Mouse (Mus musculus): Measurements from ENCODE around the gene Ctsh. TPM values are rescaled to one million over a fixed set of nuclear protein-coding genes. Genes with fewer than 3 reads are reported as not detected.
"Not testable (repeated sequence)": the region's sequence is repeated elsewhere in the genome, so short reads cannot be mapped to it uniquely, and the experiment has no call there.

Ctsh gene
- polyA plus RNA-seq, 1 experiment from 2014 or later = 305 TPM

GRCm38 (mm10) chr9:90067341-90067740 is 13.4 kb downstream of the Ctsh start:
- DNase-seq (ENCODE audit: low spot score) (no peak), ATAC-seq (replicated peaks; ENCODE audit: low FRiP score, low read depth) (no peak)
- 68% methylated on average over 2 of the region's 2 CpGs for WGBS
- no peaks in the 10 kb centered on the region for H3K4me1 ChIP-seq (replicated peaks; ENCODE audit: insufficient read depth, low read length)
- H3K27me3 ChIP-seq (ENCODE audit: insufficient read depth, low read length) = no peaks in the 10 kb centered on the region
- H3K4me2 ChIP-seq (ENCODE audit: low read length) = no peak overlapping the region
- H3K9ac ChIP-seq (ENCODE audit: low read depth, low read length) = no peak overlapping the region
- H3K4me3 ChIP-seq (replicated peaks; ENCODE audit: low read depth, low read length) = no peak overlapping the region
- no peaks in the 10 kb centered on the region for H3K36me3 ChIP-seq (ENCODE audit: insufficient read depth, low read length)
- no peaks in the 10 kb centered on the region for H3K9me3 ChIP-seq (replicated peaks; ENCODE audit: low read length)
- H3K27ac ChIP-seq = no peak overlapping the region
- TF ChIP-seq CTCF (IDR thresholded peaks at IDR 0.05; ENCODE audit: low read depth) = no peak

- Histone ChIP-seq H3K27me3 (ENCODE audit: insufficient read depth, low read length) (no peaks in the 10 kb centered on the region), H3K4me3 (replicated peaks; ENCODE audit: low read depth, low read length) (no peak overlapping the region), H3K4me2 (ENCODE audit: low read length) (no peak overlapping the region), H3K36me3 (ENCODE audit: insufficient read depth, low read length) (no peaks in the 10 kb centered on the region), H3K9me3 (replicated peaks; ENCODE audit: low read length) (no peaks in the 10 kb centered on the region), H3K4me1 (replicated peaks; ENCODE audit: insufficient read depth, low read length) (no peaks in the 10 kb centered on the region), H3K27ac (no peak overlapping the region), H3K9ac (ENCODE audit: low read depth, low read length) (no peak overlapping the region)
- no peak for TF ChIP-seq CTCF (IDR thresholded peaks at IDR 0.05; ENCODE audit: low read depth)
- ATAC-seq (replicated peaks; ENCODE audit: low FRiP score, low read depth) (no peak), DNase-seq (ENCODE audit: low spot score) (no peak)
- WGBS = 82% methylated on average over 6 of the region's 6 CpGs
Measured at GRCm38 (mm10) chr9:90068786-90069185, 14.8 kb downstream of the Ctsh start.

GRCm38 (mm10) chr9:90069485-90069884 is 15.5 kb downstream of the Ctsh start:
- H3K9ac ChIP-seq (ENCODE audit: low read depth, low read length) = no peak overlapping the region
- DNase-seq (ENCODE audit: low spot score) = peak; percentile 24
- no peaks in the 10 kb centered on the region for H3K4me1 ChIP-seq (replicated peaks; ENCODE audit: insufficient read depth, low read length)
- no peaks in the 10 kb centered on the region for H3K36me3 ChIP-seq (ENCODE audit: insufficient read depth, low read length)
- H3K27me3 ChIP-seq (ENCODE audit: insufficient read depth, low read length) = no peaks in the 10 kb centered on the region
- H3K27ac ChIP-seq = peak overlapping the region; percentile 60; the same call in 1 of the 2 replicates
- TF ChIP-seq CTCF (IDR thresholded peaks at IDR 0.05; ENCODE audit: low read depth) = no peak
- WGBS = 52% methylated on average over 7 of the region's 7 CpGs
- ATAC-seq (replicated peaks; ENCODE audit: low FRiP score, low read depth) = peak; percentile 80
- no peak overlapping the region for H3K4me3 ChIP-seq (replicated peaks; ENCODE audit: low read depth, low read length)
- no peak overlapping the region for H3K4me2 ChIP-seq (ENCODE audit: low read length)
- H3K9me3 ChIP-seq (replicated peaks; ENCODE audit: low read length) = no peaks in the 10 kb centered on the region

GRCm38 (mm10) chr9:90070174-90070573 is 16.2 kb downstream of the Ctsh start:
- H3K36me3 ChIP-seq (ENCODE audit: insufficient read depth, low read length) = no peaks in the 10 kb centered on the region
- DNase-seq (ENCODE audit: low spot score) (no peak), ATAC-seq (replicated peaks; ENCODE audit: low FRiP score, low read depth) (no peak)
- no peak overlapping the region for H3K9ac ChIP-seq (ENCODE audit: low read depth, low read length)
- no peaks in the 10 kb centered on the region for H3K4me1 ChIP-seq (replicated peaks; ENCODE audit: insufficient read depth, low read length)
- no peaks in the 10 kb centered on the region for H3K27me3 ChIP-seq (ENCODE audit: insufficient read depth, low read length)
- no peak overlapping the region for H3K4me3 ChIP-seq (replicated peaks; ENCODE audit: low read depth, low read length)
- H3K4me2 ChIP-seq (ENCODE audit: low read length) = no peak overlapping the region
- H3K9me3 ChIP-seq (replicated peaks; ENCODE audit: low read length) = no peaks in the 10 kb centered on the region
- H3K27ac ChIP-seq = peak overlapping the region; percentile 60; the same call in 1 of the 2 replicates
- 66% methylated on average over 7 of the region's 7 CpGs for WGBS
- TF ChIP-seq CTCF (IDR thresholded peaks at IDR 0.05; ENCODE audit: low read depth) = no peak

- Histone ChIP-seq H3K27me3 (ENCODE audit: insufficient read depth, low read length) (no peaks in the 10 kb centered on the region), H3K36me3 (ENCODE audit: insufficient read depth, low read length) (no peaks in the 10 kb centered on the region), H3K27ac (no peak overlapping the region), H3K9ac (ENCODE audit: low read depth, low read length) (no peak overlapping the region), H3K4me3 (replicated peaks; ENCODE audit: low read depth, low read length) (no peak overlapping the region), H3K4me2 (ENCODE audit: low read length) (no peak overlapping the region), H3K9me3 (replicated peaks; ENCODE audit: low read length) (no peaks in the 10 kb centered on the region), H3K4me1 (replicated peaks; ENCODE audit: insufficient read depth, low read length) (no peaks in the 10 kb centered on the region)
- TF ChIP-seq CTCF (IDR thresholded peaks at IDR 0.05; ENCODE audit: low read depth) = no peak
- DNase-seq (ENCODE audit: low spot score) = no peak
- WGBS = 80% methylated on average over 4 of the region's 4 CpGs
- ATAC-seq (replicated peaks; ENCODE audit: low FRiP score, low read depth) = no peak
Measured at GRCm38 (mm10) chr9:90075336-90075735, 21.4 kb downstream of the Ctsh start.

- DNase-seq (ENCODE audit: low spot score) (no peak), ATAC-seq (replicated peaks; ENCODE audit: low FRiP score, low read depth) (no peak)
- Histone ChIP-seq H3K4me1 (replicated peaks; ENCODE audit: insufficient read depth, low read length) (no peaks in the 10 kb centered on the region), H3K9ac (ENCODE audit: low read depth, low read length) (no peak overlapping the region), H3K9me3 (replicated peaks; ENCODE audit: low read length) (no peaks in the 10 kb centered on the region), H3K27me3 (ENCODE audit: insufficient read depth, low read length) (no peaks in the 10 kb centered on the region), H3K27ac (no peak overlapping the region), H3K4me2 (ENCODE audit: low read length) (no peak overlapping the region), H3K4me3 (replicated peaks; ENCODE audit: low read depth, low read length) (no peak overlapping the region), H3K36me3 (ENCODE audit: insufficient read depth, low read length) (no peaks in the 10 kb centered on the region)
- WGBS = 88% methylated on average over 5 of the region's 5 CpGs
- TF ChIP-seq CTCF (IDR thresholded peaks at IDR 0.05; ENCODE audit: low read depth) = no peak
Measured at GRCm38 (mm10) chr9:90076131-90076530, 22.2 kb downstream of the Ctsh start.

- 51% methylated on average over 8 of the region's 8 CpGs for WGBS
- Histone ChIP-seq H3K4me2 (ENCODE audit: low read length) (no peak overlapping the region), H3K4me3 (replicated peaks; ENCODE audit: low read depth, low read length) (no peak overlapping the region), H3K4me1 (replicated peaks; ENCODE audit: insufficient read depth, low read length) (no peaks in the 10 kb centered on the region), H3K9me3 (replicated peaks; ENCODE audit: low read length) (no peaks in the 10 kb centered on the region), H3K27me3 (ENCODE audit: insufficient read depth, low read length) (no peaks in the 10 kb centered on the region), H3K27ac (no peak overlapping the region), H3K9ac (ENCODE audit: low read depth, low read length) (no peak overlapping the region), H3K36me3 (ENCODE audit: insufficient read depth, low read length) (no peaks in the 10 kb centered on the region)
- peak; percentile 91 for TF ChIP-seq CTCF (IDR thresholded peaks at IDR 0.05; ENCODE audit: low read depth)
- ATAC-seq (replicated peaks; ENCODE audit: low FRiP score, low read depth) (peak; percentile 41; the same call in 1 of the 2 replicates), DNase-seq (ENCODE audit: low spot score) (peak; percentile 66)
Measured at GRCm38 (mm10) chr9:90076849-90077461, 23.0 kb downstream of the Ctsh start.

GRCm38 (mm10) chr9:90081961-90082360 is 28.0 kb downstream of the Ctsh start:
- not testable (repeated sequence) for DNase-seq (ENCODE audit: low spot score); ATAC-seq (replicated peaks; ENCODE audit: low FRiP score, low read depth); H3K9ac ChIP-seq (ENCODE audit: low read depth, low read length); H3K4me2 ChIP-seq (ENCODE audit: low read length); H3K36me3 ChIP-seq (ENCODE audit: insufficient read depth, low read length); H3K4me1 ChIP-seq (replicated peaks; ENCODE audit: insufficient read depth, low read length); H3K4me3 ChIP-seq (replicated peaks; ENCODE audit: low read depth, low read length); H3K9me3 ChIP-seq (replicated peaks; ENCODE audit: low read length); H3K27ac ChIP-seq; H3K27me3 ChIP-seq (ENCODE audit: insufficient read depth, low read length)
- 84% methylated on average over 6 of the region's 6 CpGs for WGBS

All from kidney, postnatal 0 days (tissue).